Mouse (Mus musculus) layer of hippocampus, adult 8-10 months (tissue): ENCODE data around the gene Pp2d1. TPM values are rescaled to one million over a fixed set of nuclear protein-coding genes. Genes with fewer than 3 reads are reported as not detected.

ENCODE experiments used
- DNase-seq, 2 experiments: peaks; one replicate each; pipeline ENCODE4 v3.0.0; 2022; ENCODE audit warnings: low spot score in 2 of 2
- total RNA-seq, 4 experiments: library from RNA; stranded (reverse); gene quantifications; 2 replicates each; pipeline ENCODE4 v1.2.4; 2022

The Pp2d1 gene
- total RNA-seq, 4 experiments from 2014 or later, result not detected

- peak in 1 of 2 experiments; percentile 24 for DNase-seq
Observed at GRCm38 (mm10) chr17:53566161-53566918, 27.1 kb upstream of the Pp2d1 start, which contains the start of gene Kat2b. Gene Kat2b, plus strand, starts transcription at chr17:53566861.

GRCm38 (mm10) chr17:53564837-53565236, 25.6 kb upstream of the Pp2d1 start:
- DNase-seq, result no peak

GRCm38 (mm10) chr17:53561458-53562029, 22.3 kb upstream of the Pp2d1 start:
- DNase-seq, result no peak

- DNase-seq, result no peak
Observed at GRCm38 (mm10) chr17:53559646-53560045, 20.4 kb upstream of the Pp2d1 start.

- DNase-seq, result no peak
Observed at GRCm38 (mm10) chr17:53557443-53557842, 18.2 kb upstream of the Pp2d1 start.

- no peak for DNase-seq
Observed at GRCm38 (mm10) chr17:53554813-53555212, 15.6 kb upstream of the Pp2d1 start.

GRCm38 (mm10) chr17:53554088-53554487, 14.8 kb upstream of the Pp2d1 start:
- DNase-seq, result no peak

GRCm38 (mm10) chr17:53551306-53552299, 12.4 kb upstream of the Pp2d1 start:
- DNase-seq, result no peak

GRCm38 (mm10) chr17:53543591-53544324, 4.5 kb upstream of the Pp2d1 start:
- DNase-seq, result peak; percentile 48 to 62

- DNase-seq, result no peak
Observed at GRCm38 (mm10) chr17:53542536-53542935, 3.3 kb upstream of the Pp2d1 start.

GRCm38 (mm10) chr17:53532425-53532824, 6.8 kb downstream of the Pp2d1 start:
- no peak for DNase-seq

- no peak for DNase-seq
Observed at GRCm38 (mm10) chr17:53531160-53531559, 8.1 kb downstream of the Pp2d1 start.

GRCm38 (mm10) chr17:53528034-53528433, 11.2 kb downstream of the Pp2d1 start:
- no peak for DNase-seq

GRCm38 (mm10) chr17:53520509-53520908, 18.7 kb downstream of the Pp2d1 start:
- no peak for DNase-seq

GRCm38 (mm10) chr17:53519364-53519763, 19.9 kb downstream of the Pp2d1 start:
- DNase-seq, result no peak

- peak in 1 of 2 experiments; percentile 13 for DNase-seq
Observed at GRCm38 (mm10) chr17:53512311-53512951, 26.8 kb downstream of the Pp2d1 start.

- no peak for DNase-seq
Observed at GRCm38 (mm10) chr17:53502966-53503365, 36.3 kb downstream of the Pp2d1 start.

GRCm38 (mm10) chr17:53489007-53489378, 50.3 kb downstream of the Pp2d1 start:
- no peak for DNase-seq

- DNase-seq, result no peak
Observed at GRCm38 (mm10) chr17:53488291-53489006, 50.8 kb downstream of the Pp2d1 start.

- DNase-seq, result no peak
Observed at GRCm38 (mm10) chr17:53480433-53480832, 58.8 kb downstream of the Pp2d1 start.
